26 mouse cellular contexts compared by ENCODE assay signal in genomic region chr14:20638702-20639101, GRCm38 (mm10). TPM values are rescaled to one million over a fixed set of nuclear protein-coding genes. Genes with fewer than 3 reads are reported as not detected.
A peak's percentile ranks its signal among the peaks of the same experiment; 100 is the strongest.
DNase-seq lines count a peak whose midpoint lies in the region; TF ChIP-seq lines count a peak whose summit lies in the region.
"Had no signal": no experiment of that assay in that cellular context is flagged by ENCODE, and none has a peak within 500 bp of the region (broad histone marks: within the 10 kb centered on the region; RNA-seq: fewer than 3 reads in every experiment).

No protein-coding gene starts in this region.

- H3K36me3 ChIP-seq in E14TG2a.4 (ENCODE audit: insufficient read depth, low read length): peaks cover 9% of the 10 kb centered on the region; the same call in 1 of the 2 replicates
- H3K36me3 ChIP-seq in MEL (ENCODE audit: control insufficient read depth in 1 of 2, insufficient read depth in 2 of 2, low read length in 2 of 2): peaks cover 0 to 14% of the 10 kb centered on the region in 2 experiments; a peak in 2 of 4 replicates
- H3K36me3 ChIP-seq in hindbrain, embryonic 10.5 days: 0 out of 2 replicates have a peak, but pooled peaks cover 4% of the 10 kb centered on the region

- H3K9me3 ChIP-seq in E14TG2a.4 (ENCODE audit: low read length) (no peaks in the 10 kb centered on the region), MEL (replicated peaks; ENCODE audit: insufficient read depth, low read length) (no peaks in the 10 kb centered on the region)
- no peaks in the 10 kb centered on the region for H3K9me3 ChIP-seq in hindbrain, embryonic 10.5 days
- H3K9me3 ChIP-seq: G1E had no signal

- DNase-seq in heart, adult 11 months: peak; percentile 63
- no peak for DNase-seq in heart, postnatal 25 days (ENCODE audit: low spot score)
- DNase-seq in A20 (ENCODE audit: low read depth, low spot score) (peak; percentile 30), MEL (ENCODE audit: low read depth, low spot score) (peak; percentile 68)
- no peak for DNase-seq in thymus, postnatal 25 days
- DNase-seq in hindbrain, embryonic 10.5 days (ENCODE audit: low spot score): no peak
- DNase-seq in gastrocnemius, postnatal 14 days: no peak
- DNase-seq: adrenal gland, adult 2 months; adrenal gland, adult 8-10 months; adrenal gland, postnatal 10 days; adrenal gland, postnatal 14 days; adrenal gland, postnatal 25 days; adrenal gland, postnatal 36 days; B cell, adult 2 months; cerebellum, adult 11 months; cerebellum, adult 11-12 months; cerebellum, adult 18-20 months; cerebellum, adult 2 months; cerebellum, adult 8-10 months had no signal

- TF ChIP-seq CTCF in E14TG2a.4 (conservative IDR thresholded peaks at IDR 0.05; ENCODE audit: low read length) (no peak), MEL (IDR thresholded peaks at IDR 0.05 in 2 of 3, conservative IDR thresholded peaks at IDR 0.05 in 1 of 3; ENCODE audit: control insufficient read depth in 1 of 3, insufficient read depth in 1 of 3, low read depth in 2 of 3, low read length in 3 of 3, poor library complexity in 1 of 3, severe bottlenecking in 1 of 3) (no peak)

- peaks cover 13% of the 10 kb centered on the region for H3K79me2 ChIP-seq in MEL (ENCODE audit: control insufficient read depth, insufficient read depth, low read length, poor library complexity)

- 0 out of 4 replicates have a peak, but pooled peaks of 1 of the 2 experiments have one; percentile 20 for TF ChIP-seq POLR2A in MEL (IDR thresholded peaks at IDR 0.05; ENCODE audit: control insufficient read depth in 1 of 2, insufficient read depth in 1 of 2, low read depth in 1 of 2, low read length in 2 of 2, poor library complexity in 1 of 2)

- no peak overlapping the region for H3K9ac ChIP-seq in MEL (ENCODE audit: control insufficient read depth, low read depth, low read length, poor library complexity, severe bottlenecking)

- intact Hi-C loops in heart, postnatal 25 days (cut with DNase I): no loop called here
- intact Hi-C loops in gastrocnemius, postnatal 14 days (cut with DNase I; ENCODE audit: low total_unique reads): no loop called here

- H3K4me1 ChIP-seq in E14TG2a.4 (replicated peaks; ENCODE audit: low read depth, low read length): peaks cover 45% of the 10 kb centered on the region
- H3K4me1 ChIP-seq in MEL (ENCODE audit: control insufficient read depth in 1 of 2, insufficient read depth in 2 of 2, low read length in 2 of 2): peaks cover 2 to 9% of the 10 kb centered on the region in 2 experiments; a peak in 3 of 4 replicates
- H3K4me1 ChIP-seq in hindbrain, embryonic 10.5 days (replicated peaks): peaks cover 18% of the 10 kb centered on the region

- H3K4me3 ChIP-seq in E14TG2a.4 (replicated peaks; ENCODE audit: low read length) (peak overlapping the region; percentile 94; the same call in 1 of the 2 replicates), MEL (ENCODE audit: control insufficient read depth in 1 of 2, insufficient read depth in 1 of 2, low read depth in 2 of 2, low read length in 2 of 2) (no peak overlapping the region)
- no peak overlapping the region for H3K4me3 ChIP-seq in hindbrain, embryonic 10.5 days

- 92% methylated on average over 6 of the region's 6 CpGs for WGBS in hindbrain, embryonic 10.5 days

- H3K27ac ChIP-seq in MEL (ENCODE audit: control insufficient read depth, low read depth, low read length): no peak overlapping the region
- no peak overlapping the region for H3K27ac ChIP-seq in hindbrain, embryonic 10.5 days

- H3K27me3 ChIP-seq in E14TG2a.4 (ENCODE audit: insufficient read depth, low read length) (no peaks in the 10 kb centered on the region), MEL (ENCODE audit: control insufficient read depth in 1 of 2, insufficient read depth in 2 of 2, low read length in 2 of 2) (no peaks in the 10 kb centered on the region)
- no peaks in the 10 kb centered on the region for H3K27me3 ChIP-seq in hindbrain, embryonic 10.5 days (ENCODE audit: insufficient read depth, poor library complexity, severe bottlenecking)
- H3K27me3 ChIP-seq: CH12.LX, Patski had no signal

- TF ChIP-seq EP300 in MEL (IDR thresholded peaks at IDR 0.05; ENCODE audit: low read depth in 1 of 2, low read length in 2 of 2): no peak

- TF ChIP-seq RAD21 in MEL (IDR thresholded peaks at IDR 0.05; ENCODE audit: low read depth, low read length): no peak

TF ChIP-seq in MEL, 35 proteins besides CTCF, POLR2A, EP300 and RAD21:
- TF ChIP-seq HCFC1 (IDR thresholded peaks at IDR 0.05; ENCODE audit: low read depth, low read length) (no peak), SIN3A (IDR thresholded peaks at IDR 0.05; ENCODE audit: low read length) (0 out of 2 replicates have a peak, but pooled peaks have one; percentile 18), NELFE (IDR thresholded peaks at IDR 0.05; ENCODE audit: low read depth, low read length) (no peak), POLR2AphosphoS2 (IDR thresholded peaks at IDR 0.05; ENCODE audit: low read length) (no peak), USF1 (IDR thresholded peaks at IDR 0.05; ENCODE audit: low read depth, low read length) (no peak), MXI1 (IDR thresholded peaks at IDR 0.05; ENCODE audit: low read depth, low read length) (peak; percentile 43; the same call in 1 of the 2 replicates), BHLHE40 (IDR thresholded peaks at IDR 0.05; ENCODE audit: borderline replicate concordance, low read depth, low read length) (no peak), KAT2A (conservative IDR thresholded peaks at IDR 0.05; ENCODE audit: low read depth, low read length) (no peak), RCOR1 (IDR thresholded peaks at IDR 0.05; ENCODE audit: low read depth, low read length) (no peak), MAX (IDR thresholded peaks at IDR 0.05; ENCODE audit: low read length) (no peak), TBP (IDR thresholded peaks at IDR 0.05; ENCODE audit: low read depth, low read length) (peak; percentile 99), CHD2 (IDR thresholded peaks at IDR 0.05; ENCODE audit: low read length) (no peak), NRF1 (IDR thresholded peaks at IDR 0.05; ENCODE audit: insufficient read depth, low read depth, low read length, poor library complexity, severe bottlenecking) (no peak), CHD1 (IDR thresholded peaks at IDR 0.05; ENCODE audit: low read depth, low read length) (no peak), MYC (IDR thresholded peaks at IDR 0.05; ENCODE audit: low read depth, low read length) (peak; percentile 66; the same call in 1 of the 2 replicates), E2F4 (IDR thresholded peaks at IDR 0.05; ENCODE audit: borderline replicate concordance, low read depth, low read length) (no peak), ZKSCAN1 (IDR thresholded peaks at IDR 0.05; ENCODE audit: low read depth, low read length) (no peak), TCF12 (IDR thresholded peaks at IDR 0.05; ENCODE audit: low read depth, low read length) (no peak), MEF2A (IDR thresholded peaks at IDR 0.05; ENCODE audit: extremely low read depth, insufficient replicate concordance, low read depth, low read length, poor library complexity, severe bottlenecking) (no peak), MAFK (IDR thresholded peaks at IDR 0.05; ENCODE audit: borderline replicate concordance, low read depth, low read length) (peak; percentile 76), MAZ (IDR thresholded peaks at IDR 0.05; ENCODE audit: low read depth, low read length) (no peak)

RNA-seq across cellular contexts. Expression of gene Usp54, which starts 2.2 kb away (rescaled TPM):
- 10 to 100 TPM; 16.6 to 17.6 TPM for total RNA-seq in heart, postnatal 25 days (2021)
- 1.2 and 1.5 TPM in 2 replicates for total RNA-seq in MEL (2012; rRNA removed)
- polyA plus RNA-seq in MEL (2012; ENCODE audit: insufficient read depth in 1 of 2, insufficient read length in 2 of 2, low read depth in 1 of 2, low replicate concordance in 2 of 2, missing spikeins in 1 of 2): 1 to 10 TPM in 1 of 2 experiments, not detected in 1; 2.6 TPM
- polyA plus RNA-seq in hindbrain, embryonic 10.5 days (2016; fragmentation: Nextera tagmentation; extraction: Ambion mirVana): 12.7 and 14.0 TPM in 2 replicates
- total RNA-seq in gastrocnemius, postnatal 14 days (2021): 10 to 100 TPM in 1 of 2 experiments, 1 to 10 TPM in 1; 4.4 to 11.2 TPM

RNA-seq across cellular contexts. Expression of gene Myoz1, which starts 17.6 kb away (rescaled TPM):
- total RNA-seq in heart, postnatal 25 days (2021): under 1 TPM; 0.39 to 0.67 TPM
- 0.15 TPM in 1 of 2 replicates, not detected in the other for total RNA-seq in MEL (2012; rRNA removed)
- under 1 TPM in 1 of 2 experiments, not detected in 1; 0.15 TPM for polyA plus RNA-seq in MEL (2012; ENCODE audit: insufficient read depth in 1 of 2, insufficient read length in 2 of 2, low read depth in 1 of 2, low replicate concordance in 2 of 2, missing spikeins in 1 of 2)
- polyA plus RNA-seq in hindbrain, embryonic 10.5 days (2016; fragmentation: Nextera tagmentation; extraction: Ambion mirVana): 0.27 and 0.51 TPM in 2 replicates
- total RNA-seq in gastrocnemius, postnatal 14 days (2021): 1,000 to 10,000 TPM; 1,986 to 2,341 TPM
- total RNA-seq: adrenal gland, adult 2 months; adrenal gland, postnatal 14 days; adrenal gland, postnatal 25 days; adrenal gland, postnatal 36 days; ES-E14; G1E had no signal
- polyA plus RNA-seq: activated CD4-positive, CD25-positive, alpha-beta regulatory T cell, adult 4 months; adrenal gland, adult 2 months; CD4-positive, CD25-positive, alpha-beta regulatory T cell, adult 4 months; cerebellum, adult 2 months; G1E; Patski had no signal

RNA-seq across cellular contexts. Expression of gene Synpo2l, which starts 29.5 kb away (rescaled TPM):
- 100 to 1,000 TPM; 128 to 138 TPM for total RNA-seq in heart, postnatal 25 days (2021)
- 0.04 TPM in 1 of 2 replicates, not detected in the other for total RNA-seq in MEL (2012; rRNA removed)
- polyA plus RNA-seq in MEL (2012; ENCODE audit: insufficient read depth in 1 of 2, insufficient read length in 2 of 2, low read depth in 1 of 2, low replicate concordance in 2 of 2, missing spikeins in 1 of 2): under 1 TPM in 1 of 2 experiments, not detected in 1; 0.06 TPM
- polyA plus RNA-seq in hindbrain, embryonic 10.5 days (2016; fragmentation: Nextera tagmentation; extraction: Ambion mirVana): 0.21 and 0.46 TPM in 2 replicates
- 100 to 1,000 TPM; 197 to 244 TPM for total RNA-seq in gastrocnemius, postnatal 14 days (2021)
- polyA plus RNA-seq: activated CD4-positive, CD25-positive, alpha-beta regulatory T cell, adult 4 months; CD4-positive, CD25-positive, alpha-beta regulatory T cell, adult 4 months had no signal

RNA-seq across cellular contexts. Expression of gene Sec24c, which starts 35.4 kb away (rescaled TPM):
- 100 to 1,000 TPM in 1 of 2 experiments, 10 to 100 TPM in 1; 96.8 to 107 TPM for total RNA-seq in heart, postnatal 25 days (2021)
- 68.5 and 83.9 TPM in 2 replicates for total RNA-seq in MEL (2012; rRNA removed)
- polyA plus RNA-seq in MEL (2012; ENCODE audit: insufficient read depth in 1 of 2, insufficient read length in 2 of 2, low read depth in 1 of 2, low replicate concordance in 2 of 2, missing spikeins in 1 of 2): 100 to 1,000 TPM; 121 to 263 TPM
- 111 and 112 TPM in 2 replicates for polyA plus RNA-seq in hindbrain, embryonic 10.5 days (2016; fragmentation: Nextera tagmentation; extraction: Ambion mirVana)
- 10 to 100 TPM; 56.7 to 60.1 TPM for total RNA-seq in gastrocnemius, postnatal 14 days (2021)

RNA-seq across cellular contexts. Expression of gene Fut11, which starts 56.1 kb away (rescaled TPM):
- total RNA-seq in heart, postnatal 25 days (2021): 1 to 10 TPM; 6.0 to 7.4 TPM
- total RNA-seq in MEL (2012; rRNA removed): 0.49 and 0.69 TPM in 2 replicates
- 1 to 10 TPM in 1 of 2 experiments, not detected in 1; 1.8 TPM for polyA plus RNA-seq in MEL (2012; ENCODE audit: insufficient read depth in 1 of 2, insufficient read length in 2 of 2, low read depth in 1 of 2, low replicate concordance in 2 of 2, missing spikeins in 1 of 2)
- polyA plus RNA-seq in hindbrain, embryonic 10.5 days (2016; fragmentation: Nextera tagmentation; extraction: Ambion mirVana): 20.1 and 20.7 TPM in 2 replicates
- total RNA-seq in gastrocnemius, postnatal 14 days (2021): 1 to 10 TPM; 6.6 to 7.0 TPM

Comparison
In these comparisons a context has a peak if more than half of its experiments do, and no peak if none do; other contexts are left out.
1. DNase-seq: peak in heart, adult 11 months (single experiment), A20 (single experiment) and MEL (single experiment); none in heart, postnatal 25 days (single experiment), thymus, postnatal 25 days (single experiment), hindbrain, embryonic 10.5 days (single experiment) and gastrocnemius, postnatal 14 days (single experiment).
2. RNA of gene Myoz1, which starts 17.6 kb away (total RNA-seq): 1,986 to 2,341 TPM in gastrocnemius, postnatal 14 days; 0.39 to 0.67 TPM in heart, postnatal 25 days and 0.15 TPM in MEL; every median in the first group is over 1,000 times any median in the second.
3. RNA of gene Synpo2l, which starts 29.5 kb away (total RNA-seq): 197 to 244 TPM in gastrocnemius, postnatal 14 days and 128 to 138 TPM in heart, postnatal 25 days; 0.04 TPM in MEL; every median in the first group is over 100 times any median in the second.